In genomic region chr3:149476151-149476550, GRCm38 (mm10) we compare ENCODE assay signal across 28 mouse cellular contexts.
"Had no signal": no experiment of that assay in that cellular context is flagged by ENCODE, and none has a peak within 500 bp of the region (broad histone marks: within the 10 kb centered on the region; RNA-seq: fewer than 3 reads in every experiment).

No protein-coding gene starts in this region.

- H3K36me3 ChIP-seq: heart, embryonic 13.5 days; heart, embryonic 15.5 days; hindbrain, embryonic 13.5 days; hindbrain, embryonic 15.5 days; limb, embryonic 10.5 days; limb, embryonic 12.5 days; liver, embryonic 13.5 days; liver, embryonic 15.5 days had no signal

- H3K9me3 ChIP-seq: heart, embryonic 15.5 days; hindbrain, embryonic 13.5 days; hindbrain, embryonic 15.5 days; limb, embryonic 10.5 days; limb, embryonic 12.5 days; liver, embryonic 13.5 days; liver, embryonic 15.5 days had no signal

- H3K27ac ChIP-seq: gastrocnemius, adult 2 months; heart, adult 2 months; heart, embryonic 13.5 days; heart, embryonic 15.5 days; hindbrain, embryonic 13.5 days; hindbrain, embryonic 15.5 days; hindbrain, postnatal 0 days; kidney, postnatal 0 days; layer of hippocampus, adult 2 months; left cerebral cortex, adult 2 months; limb, embryonic 10.5 days; limb, embryonic 12.5 days; liver, embryonic 13.5 days; liver, embryonic 15.5 days had no signal

- ATAC-seq: hindbrain, postnatal 0 days; intestine, embryonic 16.5 days had no signal

- DNase-seq: gastrocnemius, adult 2 months; gastrocnemius, postnatal 10 days; gastrocnemius, postnatal 36 days; heart, adult 11 months; heart, adult 2 months; heart, postnatal 14 days; heart, postnatal 36 days; kidney, adult 11 months; kidney, adult 2 months; kidney, adult 9 months; kidney, postnatal 14 days; kidney, postnatal 36 days; liver; liver, embryonic 13.5 days had no signal

- H3K4me3 ChIP-seq: gastrocnemius, adult 2 months; heart, adult 2 months; heart, embryonic 13.5 days; heart, embryonic 15.5 days; hindbrain, embryonic 13.5 days; hindbrain, embryonic 15.5 days; layer of hippocampus, adult 2 months; left cerebral cortex, adult 2 months; limb, embryonic 10.5 days; limb, embryonic 12.5 days; liver, embryonic 13.5 days; liver, embryonic 15.5 days had no signal

- H3K27me3 ChIP-seq: heart, embryonic 13.5 days; heart, embryonic 15.5 days; hindbrain, embryonic 13.5 days; hindbrain, embryonic 15.5 days; limb, embryonic 12.5 days; liver, embryonic 13.5 days; liver, embryonic 15.5 days had no signal

- H3K9ac ChIP-seq: heart, embryonic 13.5 days; heart, embryonic 15.5 days; hindbrain, embryonic 13.5 days; hindbrain, embryonic 15.5 days; limb, embryonic 12.5 days; liver, embryonic 13.5 days; liver, embryonic 15.5 days had no signal

- H3K4me2 ChIP-seq: heart, embryonic 11.5 days; heart, embryonic 13.5 days; heart, embryonic 15.5 days; hindbrain, embryonic 13.5 days; hindbrain, embryonic 15.5 days; limb, embryonic 12.5 days; liver, embryonic 11.5 days; liver, embryonic 13.5 days; liver, embryonic 15.5 days had no signal

- H3K4me1 ChIP-seq: heart, embryonic 13.5 days; heart, embryonic 15.5 days; hindbrain, embryonic 13.5 days; hindbrain, embryonic 15.5 days; liver, embryonic 13.5 days; liver, embryonic 15.5 days had no signal
